Mouse (Mus musculus): ENCODE measurements around the gene Rcc1.

- TF ChIP-seq CTCF (IDR thresholded peaks at IDR 0.05; ENCODE audit: extremely low read depth, insufficient read depth, insufficient read length, insufficient replicate concordance) (no peak), POLR2A (IDR thresholded peaks at IDR 0.05; ENCODE audit: low read depth, low read length) (no peak)
These were observed 44.8 kb upstream of the Rcc1 start for GRCm38 (mm10) chr4:132398045-132398774.

Measured in spleen, adult 2 months (tissue).